Mouse (Mus musculus) splenic B cell, adult 2 months (primary cell): Measurements from ENCODE around the gene 1700001O22Rik.

Experiments
- DNase-seq: peaks from one replicate; pipeline ENCODE4 v3.0.0-alpha.2; 2011; ENCODE audit warnings: low read depth, low spot score
- H3K27me3 ChIP-seq: 2 replicates; pipeline ENCODE4 v1.6.1; 2012; ENCODE audit warnings: mild to moderate bottlenecking, low read length, moderate library complexity, mixed read lengths; ENCODE audit not compliant: control insufficient read depth, poor library complexity, insufficient read depth, severe bottlenecking
- H3K36me3 ChIP-seq: 2 replicates; pipeline ENCODE4 v1.6.1; 2012; ENCODE audit warnings: mild to moderate bottlenecking, low read length, moderate library complexity, mixed read lengths; ENCODE audit not compliant: control insufficient read depth, poor library complexity, insufficient read depth, severe bottlenecking

1700001O22Rik gene

GRCm38 (mm10) chr2:30826825-30827748 lies 23.6 kb upstream of the 1700001O22Rik start:
- DNase-seq = peak; percentile 65
- Histone ChIP-seq H3K36me3 (peaks cover 14% of the 10 kb centered on the region), H3K27me3 (no peaks in the 10 kb centered on the region)

- DNase-seq = no peak
- Histone ChIP-seq H3K36me3 (peaks cover 15% of the 10 kb centered on the region), H3K27me3 (no peaks in the 10 kb centered on the region)
These were observed 20.1 kb upstream of the 1700001O22Rik start for GRCm38 (mm10) chr2:30823385-30824153.

GRCm38 (mm10) chr2:30822460-30822859 lies 19.0 kb upstream of the 1700001O22Rik start:
- peaks cover 15% of the 10 kb centered on the region for H3K36me3 ChIP-seq
- no peak for DNase-seq
- H3K27me3 ChIP-seq = no peaks in the 10 kb centered on the region

- peak; percentile 39 for DNase-seq
- Histone ChIP-seq H3K27me3 (no peaks in the 10 kb centered on the region), H3K36me3 (peaks cover 13% of the 10 kb centered on the region)
These were observed 17.6 kb upstream of the 1700001O22Rik start for GRCm38 (mm10) chr2:30821073-30821472.

- DNase-seq = no peak
- no peaks in the 10 kb centered on the region for H3K27me3 ChIP-seq
- H3K36me3 ChIP-seq = peaks cover 11% of the 10 kb centered on the region
These were observed 16.4 kb upstream of the 1700001O22Rik start for GRCm38 (mm10) chr2:30819873-30820272.

GRCm38 (mm10) chr2:30816383-30816782 lies 12.9 kb upstream of the 1700001O22Rik start:
- Histone ChIP-seq H3K27me3 (no peaks in the 10 kb centered on the region), H3K36me3 (0 out of 2 replicates have a peak, but pooled peaks cover 1% of the 10 kb centered on the region)
- no peak for DNase-seq

- H3K27me3 ChIP-seq = no peaks in the 10 kb centered on the region; the same call in 1 of the 2 replicates
- no peak for DNase-seq
- no peaks in the 10 kb centered on the region for H3K36me3 ChIP-seq
These were observed 7.1 kb upstream of the 1700001O22Rik start for GRCm38 (mm10) chr2:30810573-30810972.

GRCm38 (mm10) chr2:30809503-30809902 lies 6.0 kb upstream of the 1700001O22Rik start:
- no peaks in the 10 kb centered on the region; the same call in 1 of the 2 replicates for H3K27me3 ChIP-seq
- no peaks in the 10 kb centered on the region for H3K36me3 ChIP-seq
- DNase-seq = no peak

- Histone ChIP-seq H3K36me3 (no peaks in the 10 kb centered on the region), H3K27me3 (no peaks in the 10 kb centered on the region; the same call in 1 of the 2 replicates)
- DNase-seq = no peak
These were observed 4.8 kb upstream of the 1700001O22Rik start for GRCm38 (mm10) chr2:30808296-30808655.

GRCm38 (mm10) chr2:30807648-30808295 lies 4.3 kb upstream of the 1700001O22Rik start, which contains the start of gene Ntmt1:
TSS of gene Ntmt1 (plus strand) at chr2:30807826.
- DNase-seq = peak; percentile 100
- no peaks in the 10 kb centered on the region for H3K36me3 ChIP-seq
- no peaks in the 10 kb centered on the region; the same call in 1 of the 2 replicates for H3K27me3 ChIP-seq

GRCm38 (mm10) chr2:30807147-30807647 lies 3.7 kb upstream of the 1700001O22Rik start:
- no peak for DNase-seq
- Histone ChIP-seq H3K27me3 (no peaks in the 10 kb centered on the region; the same call in 1 of the 2 replicates), H3K36me3 (no peaks in the 10 kb centered on the region)

GRCm38 (mm10) chr2:30805983-30806382 lies 2.5 kb upstream of the 1700001O22Rik start:
- Histone ChIP-seq H3K27me3 (no peaks in the 10 kb centered on the region; the same call in 1 of the 2 replicates), H3K36me3 (no peaks in the 10 kb centered on the region)
- no peak for DNase-seq

GRCm38 (mm10) chr2:30801067-30801852 lies 2.2 kb downstream of the 1700001O22Rik start:
- peak; percentile 43 for DNase-seq
- H3K27me3 ChIP-seq = no peaks in the 10 kb centered on the region
- no peaks in the 10 kb centered on the region for H3K36me3 ChIP-seq

- no peak for DNase-seq
- Histone ChIP-seq H3K36me3 (no peaks in the 10 kb centered on the region), H3K27me3 (no peaks in the 10 kb centered on the region)
These were observed 2.8 kb downstream of the 1700001O22Rik start for GRCm38 (mm10) chr2:30800671-30801066.
